Mouse (Mus musculus): Measurements from ENCODE around the gene Snta1.

DNA sequence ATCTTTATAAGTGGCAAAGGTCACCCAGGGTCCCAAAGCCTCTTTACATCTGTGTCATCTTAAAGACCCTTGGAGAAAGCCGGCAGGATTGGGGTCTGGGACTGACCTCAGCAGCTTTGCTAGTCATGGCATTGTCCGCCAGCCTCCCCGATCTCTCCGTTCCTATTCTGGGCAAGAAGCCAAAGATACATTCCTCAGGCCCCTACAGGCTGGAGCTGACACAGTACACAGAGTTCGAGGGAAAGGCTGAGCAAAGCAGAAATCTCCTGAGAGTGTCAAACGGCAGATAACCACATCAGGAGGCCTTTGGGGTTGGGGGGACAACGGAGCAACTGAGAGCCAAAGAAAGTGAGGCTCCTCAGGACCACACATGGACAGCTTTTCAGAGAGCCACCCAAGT lies 5.1 kb downstream of the Snta1 start:
- TF ChIP-seq CTCF (conservative IDR thresholded peaks at IDR 0.05; ENCODE audit: low read length) (no peak), NANOG (IDR thresholded peaks at IDR 0.05; ENCODE audit: borderline replicate concordance, low read length) (no peak)

Data from E14TG2a.4 (cell line).